Mouse (Mus musculus) embryonic facial prominence, embryonic 14.5 days (tissue): ENCODE measurements at regions not wholly inside any gene's neighbourhood (a gene's known extent, or its start where the extent isn't known, plus 50 kb on each side); places are given as distances from the start of the nearest gene placed in this dataset.
A peak's percentile ranks its signal among the peaks of the same experiment; 100 is the strongest.

Experiments
- ATAC-seq: fragments of 200-750 bp; cut with Nextera tagmentation; 2 replicates; pipeline ENCODE4 v1.8.0; 2017; ENCODE audit warnings: low read depth, moderate number of reproducible peaks, moderate TSS enrichment
- DNase-seq: peaks from one replicate; pipeline ENCODE4 v3.0.0-alpha.2; 2015; ENCODE audit warnings: low spot score
- H3K27ac ChIP-seq: fragments of 300-500 bp; sonication (generic); replicated peaks from 2 replicates; pipeline ENCODE4 v1.5.1; 2014; ENCODE audit warnings: low read depth, mild to moderate bottlenecking, low read length, moderate library complexity
- H3K27me3 ChIP-seq: fragments of 300-500 bp; sonication (generic); replicated peaks from 2 replicates; pipeline ENCODE4 v1.6.1; 2014; ENCODE audit warnings: low read length; ENCODE audit not compliant: control insufficient read depth, insufficient read depth
- H3K36me3 ChIP-seq: fragments of 300-500 bp; sonication (generic); 2 replicates; pipeline ENCODE4 v1.6.1; 2014; ENCODE audit warnings: low read length, mixed read lengths; ENCODE audit not compliant: control insufficient read depth, insufficient read depth
- H3K4me1 ChIP-seq: fragments of 300-500 bp; sonication (generic); 2 replicates; pipeline ENCODE4 v1.6.1; 2014; ENCODE audit warnings: antibody characterized with exemption, low read length; ENCODE audit not compliant: control insufficient read depth, insufficient read depth
- H3K4me2 ChIP-seq: fragments of 300-500 bp; sonication (generic); 2 replicates; pipeline ENCODE4 v1.6.1; 2014; ENCODE audit warnings: low read depth, mild to moderate bottlenecking, low read length, moderate library complexity, mixed read lengths
- H3K4me3 ChIP-seq: fragments of 300-500 bp; sonication (generic); 2 replicates; pipeline ENCODE4 v1.5.1; 2014; ENCODE audit warnings: low read depth, mild to moderate bottlenecking, low read length
- H3K9ac ChIP-seq: fragments of 300-500 bp; sonication (generic); 2 replicates; pipeline ENCODE4 v1.6.1; 2014; ENCODE audit warnings: low read depth, mild to moderate bottlenecking, low read length, moderate library complexity, mixed read lengths
- H3K9me3 ChIP-seq: fragments of 300-500 bp; sonication (generic); 2 replicates; pipeline ENCODE4 v1.6.1; 2016; ENCODE audit warnings: low read length; ENCODE audit not compliant: control insufficient read depth
- WGBS: fragments of 180-500 bp; shearing (Covaris S2); extraction: QIAGEN DNeasy Blood & Tissue Kit; methylation state at CpG from one replicate; pipeline ENCODE4 v1.1.7; 2014; 5-methylcytosine and 5-hydroxymethylcytosine counted together

GRCm38 (mm10) chr4:22047730-22048455 is 116.8 kb downstream of the Faxc start:
- WGBS = 66% methylated on average over 8 of the region's 8 CpGs
- ATAC-seq = no peak
- H3K4me3 ChIP-seq = no peak overlapping the region
- H3K9me3 ChIP-seq = no peaks in the 10 kb centered on the region
- H3K36me3 ChIP-seq = no peaks in the 10 kb centered on the region
- H3K4me2 ChIP-seq = no peak overlapping the region
- DNase-seq = no peak
- H3K27me3 ChIP-seq = no peaks in the 10 kb centered on the region
- no peak overlapping the region for H3K9ac ChIP-seq
- no peaks in the 10 kb centered on the region for H3K4me1 ChIP-seq
- no peak overlapping the region for H3K27ac ChIP-seq

- H3K36me3 ChIP-seq = no peaks in the 10 kb centered on the region
- H3K4me3 ChIP-seq = no peak overlapping the region
- H3K4me1 ChIP-seq = peaks cover 5% of the 10 kb centered on the region; the same call in 1 of the 2 replicates
- peak; percentile 93 for ATAC-seq
- no peak overlapping the region for H3K4me2 ChIP-seq
- no peaks in the 10 kb centered on the region for H3K27me3 ChIP-seq
- no peak overlapping the region for H3K27ac ChIP-seq
- H3K9ac ChIP-seq = no peak overlapping the region
- 21% methylated on average over 5 of the region's 5 CpGs for WGBS
- no peaks in the 10 kb centered on the region for H3K9me3 ChIP-seq
- DNase-seq = peak; percentile 80
These were observed 135.8 kb downstream of the Faxc start for GRCm38 (mm10) chr4:22066785-22067433.

GRCm38 (mm10) chr4:22067678-22068299 is 136.7 kb downstream of the Faxc start:
- H3K9me3 ChIP-seq = no peaks in the 10 kb centered on the region
- no peaks in the 10 kb centered on the region for H3K27me3 ChIP-seq
- DNase-seq (peak; percentile 13), ATAC-seq (no peak)
- no peaks in the 10 kb centered on the region for H3K36me3 ChIP-seq
- no peak overlapping the region for H3K27ac ChIP-seq
- peaks cover 5% of the 10 kb centered on the region; the same call in 1 of the 2 replicates for H3K4me1 ChIP-seq
- WGBS = 56% methylated on average over 14 of the region's 14 CpGs
- no peak overlapping the region for H3K4me2 ChIP-seq
- no peak overlapping the region for H3K9ac ChIP-seq
- no peak overlapping the region for H3K4me3 ChIP-seq

GRCm38 (mm10) chr4:22088209-22088787 is 157.2 kb downstream of the Faxc start:
- Histone ChIP-seq H3K4me2 (no peak overlapping the region), H3K27me3 (no peaks in the 10 kb centered on the region), H3K4me1 (no peaks in the 10 kb centered on the region; the same call in 1 of the 2 replicates), H3K27ac (no peak overlapping the region), H3K36me3 (no peaks in the 10 kb centered on the region), H3K4me3 (no peak overlapping the region), H3K9ac (no peak overlapping the region), H3K9me3 (peaks cover 7% of the 10 kb centered on the region; the same call in 1 of the 2 replicates)
- ATAC-seq (no peak), DNase-seq (no peak)
- WGBS = 41% methylated on average over 3 of the region's 3 CpGs

- ATAC-seq = no peak
- Histone ChIP-seq H3K27ac (no peak overlapping the region), H3K9ac (no peak overlapping the region), H3K4me2 (no peak overlapping the region), H3K4me3 (no peak overlapping the region), H3K9me3 (no peaks in the 10 kb centered on the region), H3K27me3 (no peaks in the 10 kb centered on the region), H3K36me3 (no peaks in the 10 kb centered on the region), H3K4me1 (no peaks in the 10 kb centered on the region; the same call in 1 of the 2 replicates)
- 92% methylated on average over 1 of the region's 1 CpGs for WGBS
- DNase-seq = no peak
These were observed 158.5 kb downstream of the Faxc start for GRCm38 (mm10) chr4:22089637-22090041.

GRCm38 (mm10) chr4:22090536-22090935 is 159.4 kb downstream of the Faxc start:
- no peaks in the 10 kb centered on the region for H3K9me3 ChIP-seq
- no peak overlapping the region for H3K4me3 ChIP-seq
- H3K27ac ChIP-seq = no peak overlapping the region; the same call in 1 of the 2 replicates
- no peaks in the 10 kb centered on the region for H3K27me3 ChIP-seq
- H3K36me3 ChIP-seq = no peaks in the 10 kb centered on the region
- ATAC-seq (no peak), DNase-seq (peak; percentile 23)
- 51% methylated on average over 11 of the region's 11 CpGs for WGBS
- no peak overlapping the region for H3K4me2 ChIP-seq
- peaks cover under 1% of the 10 kb centered on the region; the same call in 1 of the 2 replicates for H3K4me1 ChIP-seq
- no peak overlapping the region for H3K9ac ChIP-seq

GRCm38 (mm10) chr4:22092551-22092950 is 161.4 kb downstream of the Faxc start:
- Histone ChIP-seq H3K4me2 (no peak overlapping the region), H3K27ac (no peak overlapping the region), H3K4me3 (no peak overlapping the region), H3K9me3 (no peaks in the 10 kb centered on the region), H3K9ac (no peak overlapping the region), H3K27me3 (no peaks in the 10 kb centered on the region), H3K4me1 (peaks cover 3% of the 10 kb centered on the region; the same call in 1 of the 2 replicates), H3K36me3 (no peaks in the 10 kb centered on the region)
- DNase-seq (no peak), ATAC-seq (no peak)
- 77% methylated on average over 4 of the region's 4 CpGs for WGBS

- Histone ChIP-seq H3K9me3 (0 out of 2 replicates have a peak, but pooled peaks cover 3% of the 10 kb centered on the region), H3K4me1 (peaks cover 3% of the 10 kb centered on the region; the same call in 1 of the 2 replicates), H3K36me3 (no peaks in the 10 kb centered on the region), H3K9ac (0 out of 2 replicates have a peak overlapping the region, but pooled peaks have one; percentile 6), H3K27ac (no peak overlapping the region; the same call in 1 of the 2 replicates), H3K4me2 (peak overlapping the region; percentile 21), H3K27me3 (no peaks in the 10 kb centered on the region), H3K4me3 (no peak overlapping the region)
- WGBS = 24% methylated on average over 11 of the region's 11 CpGs
- ATAC-seq (peak; percentile 50; the same call in 1 of the 2 replicates), DNase-seq (peak; percentile 39)
These were observed 164.3 kb downstream of the Faxc start for GRCm38 (mm10) chr4:22095257-22096031.
